30 mouse cellular contexts compared by ENCODE assay signal in genomic region chr15:87064890-87065289, GRCm38 (mm10).
DNase-seq lines count a peak whose midpoint lies in the region; ATAC-seq and TF ChIP-seq lines count a peak whose summit lies in the region.
"Had no signal": no experiment of that assay in that cellular context is flagged by ENCODE, and none has a peak within 500 bp of the region (broad histone marks: within the 10 kb centered on the region; RNA-seq: fewer than 3 reads in every experiment).

No protein-coding gene starts in this region.

- no peaks in the 10 kb centered on the region for H3K36me3 ChIP-seq in forebrain, embryonic 13.5 days (ENCODE audit: poor library complexity, severe bottlenecking)
- H3K36me3 ChIP-seq in forebrain, embryonic 12.5 days (replicated peaks): no peaks in the 10 kb centered on the region
- no peaks in the 10 kb centered on the region for H3K36me3 ChIP-seq in hindbrain, postnatal 0 days (ENCODE audit: insufficient read depth, low read length)
- no peaks in the 10 kb centered on the region for H3K36me3 ChIP-seq in hindbrain, embryonic 14.5 days (replicated peaks; ENCODE audit: control insufficient read depth, insufficient read depth)
- H3K36me3 ChIP-seq in midbrain, embryonic 12.5 days: no peaks in the 10 kb centered on the region
- H3K36me3 ChIP-seq in midbrain, embryonic 10.5 days: no peaks in the 10 kb centered on the region
- H3K36me3 ChIP-seq: hindbrain, embryonic 15.5 days; kidney, embryonic 15.5 days; liver, embryonic 12.5 days; neural tube, embryonic 13.5 days had no signal

- peak overlapping the region; percentile 12; the same call in 1 of the 2 replicates for H3K27ac ChIP-seq in forebrain, embryonic 13.5 days
- H3K27ac ChIP-seq in forebrain, embryonic 12.5 days: no peak overlapping the region
- H3K27ac ChIP-seq in hindbrain, postnatal 0 days: no peak overlapping the region
- H3K27ac ChIP-seq in hindbrain, embryonic 14.5 days: no peak overlapping the region
- 0 out of 2 replicates have a peak overlapping the region, but pooled peaks have one; percentile 42 for H3K27ac ChIP-seq in midbrain, embryonic 12.5 days (replicated peaks)
- no peak overlapping the region for H3K27ac ChIP-seq in midbrain, embryonic 10.5 days (replicated peaks)
- H3K27ac ChIP-seq: gastrocnemius, adult 2 months; hindbrain, embryonic 15.5 days; kidney, embryonic 15.5 days; layer of hippocampus, adult 2 months; liver, embryonic 12.5 days; neural tube, embryonic 13.5 days; stomach, postnatal 0 days had no signal

- H3K4me2 ChIP-seq in forebrain, embryonic 13.5 days: no peak overlapping the region
- no peak overlapping the region for H3K4me2 ChIP-seq in forebrain, embryonic 12.5 days
- no peak overlapping the region for H3K4me2 ChIP-seq in hindbrain, postnatal 0 days (ENCODE audit: low read depth, low read length)
- H3K4me2 ChIP-seq in hindbrain, embryonic 14.5 days (replicated peaks): no peak overlapping the region
- H3K4me2 ChIP-seq in midbrain, embryonic 12.5 days (replicated peaks): no peak overlapping the region
- H3K4me2 ChIP-seq: heart, embryonic 11.5 days; hindbrain, embryonic 15.5 days; kidney, embryonic 15.5 days; liver, embryonic 12.5 days; neural tube, embryonic 13.5 days had no signal

- peak; percentile 11 for DNase-seq in hindbrain, postnatal 0 days (ENCODE audit: low spot score)
- DNase-seq in hindbrain, embryonic 14.5 days (ENCODE audit: low spot score): no peak
- no peak for DNase-seq in midbrain, embryonic 10.5 days (ENCODE audit: low spot score)
- DNase-seq in Muller cell, postnatal 12 days (ENCODE audit: inconsistent ontology term): peak; percentile 69
- DNase-seq in spleen, adult 12 weeks (ENCODE audit: low spot score): no peak
- DNase-seq: adrenal gland, postnatal 14 days; cerebellum, adult 2 months; cerebellum, postnatal 36 days; gastrocnemius, adult 2 months; gastrocnemius, postnatal 36 days; heart, adult 18-20 months; heart, postnatal 36 days; kidney, adult 18-20 months; kidney, postnatal 25 days; liver, postnatal 0 days; lung, postnatal 36 days; right cerebral cortex, postnatal 14 days; thymus, adult 18-20 months; thymus, postnatal 25 days had no signal

- no peak for ATAC-seq in forebrain, embryonic 13.5 days
- no peak for ATAC-seq in forebrain, embryonic 12.5 days (ENCODE audit: low FRiP score)
- ATAC-seq in hindbrain, postnatal 0 days: no peak
- ATAC-seq in hindbrain, embryonic 14.5 days (ENCODE audit: low FRiP score): no peak; the same call in 1 of the 2 replicates
- no peak for ATAC-seq in midbrain, embryonic 12.5 days (ENCODE audit: low FRiP score, low read depth)
- ATAC-seq: liver, embryonic 12.5 days; liver, postnatal 0 days; midbrain, embryonic 16.5 days had no signal

- H3K4me3 ChIP-seq in forebrain, embryonic 13.5 days: no peak overlapping the region
- no peak overlapping the region for H3K4me3 ChIP-seq in forebrain, embryonic 12.5 days (replicated peaks)
- H3K4me3 ChIP-seq in hindbrain, postnatal 0 days (ENCODE audit: low read length): no peak overlapping the region
- H3K4me3 ChIP-seq in hindbrain, embryonic 14.5 days (replicated peaks; ENCODE audit: low read length): no peak overlapping the region
- no peak overlapping the region for H3K4me3 ChIP-seq in midbrain, embryonic 12.5 days
- H3K4me3 ChIP-seq in midbrain, embryonic 10.5 days: no peak overlapping the region
- H3K4me3 ChIP-seq: gastrocnemius, adult 2 months; hindbrain, embryonic 15.5 days; kidney, embryonic 15.5 days; layer of hippocampus, adult 2 months; liver, embryonic 12.5 days; neural tube, embryonic 13.5 days had no signal

- no peak overlapping the region for H3K9ac ChIP-seq in forebrain, embryonic 13.5 days
- H3K9ac ChIP-seq in forebrain, embryonic 12.5 days: no peak overlapping the region
- no peak overlapping the region for H3K9ac ChIP-seq in hindbrain, postnatal 0 days (replicated peaks; ENCODE audit: low read length)
- no peak overlapping the region for H3K9ac ChIP-seq in hindbrain, embryonic 14.5 days
- H3K9ac ChIP-seq in midbrain, embryonic 12.5 days (replicated peaks): no peak overlapping the region
- H3K9ac ChIP-seq: hindbrain, embryonic 15.5 days; kidney, embryonic 15.5 days; liver, embryonic 12.5 days; liver, postnatal 0 days; neural tube, embryonic 13.5 days had no signal

- WGBS in forebrain, embryonic 13.5 days: 27% methylated on average over 5 of the region's 5 CpGs
- WGBS in forebrain, embryonic 12.5 days: 53% methylated on average over 5 of the region's 5 CpGs
- WGBS in hindbrain, postnatal 0 days: 15% methylated on average over 5 of the region's 5 CpGs
- WGBS in hindbrain, embryonic 14.5 days: 38% methylated on average over 5 of the region's 5 CpGs
- WGBS in midbrain, embryonic 12.5 days: 54% methylated on average over 5 of the region's 5 CpGs
- 73% methylated on average over 5 of the region's 5 CpGs for WGBS in midbrain, embryonic 10.5 days

- peaks cover 14% of the 10 kb centered on the region for H3K4me1 ChIP-seq in forebrain, embryonic 13.5 days
- H3K4me1 ChIP-seq in forebrain, embryonic 12.5 days: peaks cover 4% of the 10 kb centered on the region; the same call in 1 of the 2 replicates
- H3K4me1 ChIP-seq in hindbrain, postnatal 0 days (ENCODE audit: insufficient read depth, low read length): no peaks in the 10 kb centered on the region
- H3K4me1 ChIP-seq in hindbrain, embryonic 14.5 days (replicated peaks; ENCODE audit: control insufficient read depth, insufficient read depth, low read length): peaks cover 4% of the 10 kb centered on the region; the same call in 1 of the 2 replicates
- H3K4me1 ChIP-seq in midbrain, embryonic 12.5 days: peaks cover 4% of the 10 kb centered on the region
- H3K4me1 ChIP-seq in midbrain, embryonic 10.5 days: no peaks in the 10 kb centered on the region
- H3K4me1 ChIP-seq: liver, embryonic 12.5 days had no signal

- TF ChIP-seq CTCF in hindbrain, postnatal 0 days (IDR thresholded peaks at IDR 0.05; ENCODE audit: low read depth): no peak

- H3K9me3 ChIP-seq in forebrain, embryonic 13.5 days (replicated peaks): no peaks in the 10 kb centered on the region
- no peaks in the 10 kb centered on the region for H3K9me3 ChIP-seq in forebrain, embryonic 12.5 days
- no peaks in the 10 kb centered on the region for H3K9me3 ChIP-seq in hindbrain, postnatal 0 days (ENCODE audit: low read length)
- no peaks in the 10 kb centered on the region for H3K9me3 ChIP-seq in hindbrain, embryonic 14.5 days (ENCODE audit: control insufficient read depth, low read length)
- H3K9me3 ChIP-seq in midbrain, embryonic 12.5 days: no peaks in the 10 kb centered on the region
- no peaks in the 10 kb centered on the region for H3K9me3 ChIP-seq in midbrain, embryonic 10.5 days (replicated peaks)
- H3K9me3 ChIP-seq: hindbrain, embryonic 15.5 days; kidney, embryonic 15.5 days; liver, embryonic 12.5 days; neural tube, embryonic 13.5 days had no signal

- no peaks in the 10 kb centered on the region for H3K27me3 ChIP-seq in forebrain, embryonic 13.5 days
- H3K27me3 ChIP-seq in forebrain, embryonic 12.5 days: no peaks in the 10 kb centered on the region
- H3K27me3 ChIP-seq in hindbrain, postnatal 0 days (ENCODE audit: insufficient read depth, low read length): no peaks in the 10 kb centered on the region
- H3K27me3 ChIP-seq in hindbrain, embryonic 14.5 days (ENCODE audit: control insufficient read depth, insufficient read depth, low read length): no peaks in the 10 kb centered on the region
- H3K27me3 ChIP-seq in midbrain, embryonic 12.5 days: no peaks in the 10 kb centered on the region
- H3K27me3 ChIP-seq in midbrain, embryonic 10.5 days (ENCODE audit: low read depth, poor library complexity, severe bottlenecking): no peaks in the 10 kb centered on the region
- H3K27me3 ChIP-seq: hindbrain, embryonic 15.5 days; kidney, embryonic 15.5 days; liver, embryonic 12.5 days; neural tube, embryonic 13.5 days had no signal

Comparison
In these comparisons a context has a peak if more than half of its experiments do, and no peak if none do; other contexts are left out.
1. H3K27ac ChIP-seq: peak in forebrain, embryonic 13.5 days (single experiment) and midbrain, embryonic 12.5 days (single experiment); none in forebrain, embryonic 12.5 days (single experiment), hindbrain, postnatal 0 days (single experiment), hindbrain, embryonic 14.5 days (single experiment) and midbrain, embryonic 10.5 days (single experiment).
2. DNase-seq: peak in hindbrain, postnatal 0 days (single experiment) and Muller cell, postnatal 12 days (single experiment); none in hindbrain, embryonic 14.5 days (single experiment), midbrain, embryonic 10.5 days (single experiment) and spleen, adult 12 weeks (single experiment).